Mouse (Mus musculus): ENCODE data around the gene Foxs1. TPM values are rescaled to one million over a fixed set of nuclear protein-coding genes. Genes with fewer than 3 reads are reported as not detected.

Gene Foxs1
- polyA plus RNA-seq, 1 experiment from 2014 or later: 5.3 TPM

- Histone ChIP-seq H3K27ac (ENCODE audit: low read length) (no peak overlapping the region), H3K4me3 (replicated peaks; ENCODE audit: low read length) (no peak overlapping the region), H3K4me2 (ENCODE audit: low read depth, low read length) (no peak overlapping the region), H3K9me3 (replicated peaks; ENCODE audit: control insufficient read depth, low read length) (no peaks in the 10 kb centered on the region), H3K4me1 (ENCODE audit: control insufficient read depth, insufficient read depth, low read length) (peaks cover 11% of the 10 kb centered on the region; the same call in 1 of the 2 replicates), H3K9ac (ENCODE audit: low read length) (no peak overlapping the region), H3K36me3 (ENCODE audit: control insufficient read depth, insufficient read depth, low read length) (no peaks in the 10 kb centered on the region), H3K27me3 (ENCODE audit: control insufficient read depth, insufficient read depth, low read length) (no peaks in the 10 kb centered on the region)
- 78% methylated on average over 3 of the region's 3 CpGs for WGBS
- ATAC-seq (ENCODE audit: insufficient read depth, low FRiP score): no peak
Observed at GRCm38 (mm10) chr2:152923621-152924020, 9.4 kb downstream of the Foxs1 start.

- H3K9ac ChIP-seq (ENCODE audit: low read length): no peak overlapping the region
- 34% methylated on average over 6 of the region's 7 CpGs for WGBS
- peaks cover 11% of the 10 kb centered on the region; the same call in 1 of the 2 replicates for H3K4me1 ChIP-seq (ENCODE audit: control insufficient read depth, insufficient read depth, low read length)
- no peak overlapping the region for H3K27ac ChIP-seq (ENCODE audit: low read length)
- ATAC-seq (ENCODE audit: insufficient read depth, low FRiP score): no peak
- no peaks in the 10 kb centered on the region for H3K9me3 ChIP-seq (replicated peaks; ENCODE audit: control insufficient read depth, low read length)
- H3K4me2 ChIP-seq (ENCODE audit: low read depth, low read length): no peak overlapping the region
- no peaks in the 10 kb centered on the region; the same call in 1 of the 2 replicates for H3K27me3 ChIP-seq (ENCODE audit: control insufficient read depth, insufficient read depth, low read length)
- no peak overlapping the region for H3K4me3 ChIP-seq (replicated peaks; ENCODE audit: low read length)
- no peaks in the 10 kb centered on the region for H3K36me3 ChIP-seq (ENCODE audit: control insufficient read depth, insufficient read depth, low read length)
Observed at GRCm38 (mm10) chr2:152922376-152922775, 10.6 kb downstream of the Foxs1 start.

GRCm38 (mm10) chr2:152917671-152918070 is 15.3 kb downstream of the Foxs1 start:
- Histone ChIP-seq H3K27me3 (ENCODE audit: control insufficient read depth, insufficient read depth, low read length) (peaks cover 14% of the 10 kb centered on the region), H3K4me1 (ENCODE audit: control insufficient read depth, insufficient read depth, low read length) (peaks cover 2% of the 10 kb centered on the region; the same call in 1 of the 2 replicates), H3K4me2 (ENCODE audit: low read depth, low read length) (no peak overlapping the region), H3K9ac (ENCODE audit: low read length) (no peak overlapping the region), H3K4me3 (replicated peaks; ENCODE audit: low read length) (no peak overlapping the region), H3K9me3 (replicated peaks; ENCODE audit: control insufficient read depth, low read length) (no peaks in the 10 kb centered on the region), H3K36me3 (ENCODE audit: control insufficient read depth, insufficient read depth, low read length) (no peaks in the 10 kb centered on the region), H3K27ac (ENCODE audit: low read length) (no peak overlapping the region)
- WGBS: 44% methylated on average over 9 of the region's 9 CpGs
- no peak for ATAC-seq (ENCODE audit: insufficient read depth, low FRiP score)

- 48% methylated on average over 5 of the region's 5 CpGs for WGBS
- ATAC-seq (ENCODE audit: insufficient read depth, low FRiP score): no peak
Observed at GRCm38 (mm10) chr2:152916111-152916510, 16.9 kb downstream of the Foxs1 start.

GRCm38 (mm10) chr2:152915453-152915852 is 17.6 kb downstream of the Foxs1 start:
- Histone ChIP-seq H3K36me3 (ENCODE audit: control insufficient read depth, insufficient read depth, low read length) (no peaks in the 10 kb centered on the region), H3K9me3 (replicated peaks; ENCODE audit: control insufficient read depth, low read length) (no peaks in the 10 kb centered on the region), H3K4me2 (ENCODE audit: low read depth, low read length) (no peak overlapping the region), H3K4me3 (replicated peaks; ENCODE audit: low read length) (no peak overlapping the region), H3K4me1 (ENCODE audit: control insufficient read depth, insufficient read depth, low read length) (peaks cover 2% of the 10 kb centered on the region; the same call in 1 of the 2 replicates), H3K27ac (ENCODE audit: low read length) (no peak overlapping the region), H3K9ac (ENCODE audit: low read length) (no peak overlapping the region), H3K27me3 (ENCODE audit: control insufficient read depth, insufficient read depth, low read length) (peaks cover 35% of the 10 kb centered on the region)
- WGBS: 63% methylated on average over 4 of the region's 4 CpGs
- ATAC-seq (ENCODE audit: insufficient read depth, low FRiP score): no peak

More at GRCm38 (mm10) chr2:152916111-152916510, 16.9 kb downstream of the Foxs1 start:
- Histone ChIP-seq H3K36me3 (ENCODE audit: control insufficient read depth, insufficient read depth, low read length) (no peaks in the 10 kb centered on the region), H3K4me1 (ENCODE audit: control insufficient read depth, insufficient read depth, low read length) (peaks cover 2% of the 10 kb centered on the region; the same call in 1 of the 2 replicates), H3K9ac (ENCODE audit: low read length) (no peak overlapping the region), H3K27me3 (ENCODE audit: control insufficient read depth, insufficient read depth, low read length) (peaks cover 29% of the 10 kb centered on the region), H3K4me2 (ENCODE audit: low read depth, low read length) (no peak overlapping the region), H3K4me3 (replicated peaks; ENCODE audit: low read length) (no peak overlapping the region), H3K9me3 (replicated peaks; ENCODE audit: control insufficient read depth, low read length) (no peaks in the 10 kb centered on the region), H3K27ac (ENCODE audit: low read length) (no peak overlapping the region)

- H3K9ac ChIP-seq (ENCODE audit: low read length): peak overlapping the region; percentile 28; the same call in 1 of the 2 replicates
- WGBS: 4% methylated on average over 18 of the region's 18 CpGs
- H3K4me1 ChIP-seq (ENCODE audit: control insufficient read depth, insufficient read depth, low read length): peaks cover 2% of the 10 kb centered on the region; the same call in 1 of the 2 replicates
- peaks cover 37% of the 10 kb centered on the region for H3K27me3 ChIP-seq (ENCODE audit: control insufficient read depth, insufficient read depth, low read length)
- no peaks in the 10 kb centered on the region for H3K9me3 ChIP-seq (replicated peaks; ENCODE audit: control insufficient read depth, low read length)
- no peak overlapping the region for H3K4me3 ChIP-seq (replicated peaks; ENCODE audit: low read length)
- ATAC-seq (ENCODE audit: insufficient read depth, low FRiP score): peak; percentile 53; the same call in 1 of the 2 replicates
- peak overlapping the region; percentile 30; the same call in 1 of the 2 replicates for H3K4me2 ChIP-seq (ENCODE audit: low read depth, low read length)
- no peak overlapping the region for H3K27ac ChIP-seq (ENCODE audit: low read length)
- H3K36me3 ChIP-seq (ENCODE audit: control insufficient read depth, insufficient read depth, low read length): no peaks in the 10 kb centered on the region
Observed at GRCm38 (mm10) chr2:152914310-152915120, 18.5 kb downstream of the Foxs1 start.

- H3K9ac ChIP-seq (ENCODE audit: low read length): no peak overlapping the region
- WGBS: 26% methylated on average over 7 of the region's 7 CpGs
Observed at GRCm38 (mm10) chr2:152913471-152913870, 19.5 kb downstream of the Foxs1 start.

GRCm38 (mm10) chr2:152911432-152911831 is 21.6 kb downstream of the Foxs1 start:
- Histone ChIP-seq H3K4me2 (ENCODE audit: low read depth, low read length) (no peak overlapping the region), H3K27ac (ENCODE audit: low read length) (no peak overlapping the region), H3K9me3 (replicated peaks; ENCODE audit: control insufficient read depth, low read length) (no peaks in the 10 kb centered on the region), H3K4me3 (replicated peaks; ENCODE audit: low read length) (no peak overlapping the region), H3K36me3 (ENCODE audit: control insufficient read depth, insufficient read depth, low read length) (no peaks in the 10 kb centered on the region), H3K4me1 (ENCODE audit: control insufficient read depth, insufficient read depth, low read length) (peaks cover 13% of the 10 kb centered on the region), H3K9ac (ENCODE audit: low read length) (no peak overlapping the region), H3K27me3 (ENCODE audit: control insufficient read depth, insufficient read depth, low read length) (peaks cover 37% of the 10 kb centered on the region)
- WGBS: 25% methylated on average over 6 of the region's 6 CpGs
- no peak for ATAC-seq (ENCODE audit: insufficient read depth, low FRiP score)

More at GRCm38 (mm10) chr2:152913471-152913870, 19.5 kb downstream of the Foxs1 start:
- Histone ChIP-seq H3K36me3 (ENCODE audit: control insufficient read depth, insufficient read depth, low read length) (no peaks in the 10 kb centered on the region), H3K4me1 (ENCODE audit: control insufficient read depth, insufficient read depth, low read length) (peaks cover 2% of the 10 kb centered on the region; the same call in 1 of the 2 replicates), H3K27me3 (ENCODE audit: control insufficient read depth, insufficient read depth, low read length) (peaks cover 37% of the 10 kb centered on the region), H3K9me3 (replicated peaks; ENCODE audit: control insufficient read depth, low read length) (no peaks in the 10 kb centered on the region), H3K4me2 (ENCODE audit: low read depth, low read length) (no peak overlapping the region), H3K4me3 (replicated peaks; ENCODE audit: low read length) (no peak overlapping the region), H3K27ac (ENCODE audit: low read length) (no peak overlapping the region)
- ATAC-seq (ENCODE audit: insufficient read depth, low FRiP score): no peak

- Histone ChIP-seq H3K9ac (ENCODE audit: low read length) (no peak within 1 kb of the TSS), H3K27me3 (ENCODE audit: control insufficient read depth, insufficient read depth, low read length) (peaks cover 37% of the 10 kb centered on the region), H3K27ac (ENCODE audit: low read length) (no peak within 1 kb of the TSS), H3K36me3 (ENCODE audit: control insufficient read depth, insufficient read depth, low read length) (no peaks in the 10 kb centered on the region), H3K4me3 (replicated peaks; ENCODE audit: low read length) (no peak within 1 kb of the TSS), H3K9me3 (replicated peaks; ENCODE audit: control insufficient read depth, low read length) (no peaks in the 10 kb centered on the region), H3K4me2 (ENCODE audit: low read depth, low read length) (no peak within 1 kb of the TSS), H3K4me1 (ENCODE audit: control insufficient read depth, insufficient read depth, low read length) (peaks cover 17% of the 10 kb centered on the region)
- no peak for ATAC-seq (ENCODE audit: insufficient read depth, low FRiP score)
- WGBS: 21% methylated on average over 12 of the region's 12 CpGs
Observed at GRCm38 (mm10) chr2:152911031-152911430, 22.0 kb downstream of the Foxs1 start, which contains the start of gene Mylk2. TSS of gene Mylk2 (plus strand) at chr2:152911352.

All from stomach, embryonic 16.5 days (tissue).